Mouse (Mus musculus) embryonic stem cell, embryonic (primary cell): Measurements from ENCODE around the gene Olfr494.

Experiments used
- CTCF ChIA-PET, 4 experiments: fragments of 300-600 bp in 2 of 4; fragments of 350-600 bp in 2 of 4; sonication (Branson Sonifier 250); formaldehyde crosslinking; loops; one replicate each; lab custom pipeline; 2022; ENCODE audit warnings: inconsistent platforms in 2 of 4; lab: Charles Lee
- POLR2A ChIA-PET, 4 experiments: fragments of 300-600 bp in 2 of 4; fragments of 350-600 bp in 2 of 4; sonication (Branson Sonifier 250); formaldehyde crosslinking; loops; one replicate each; lab custom pipeline; 2022; ENCODE audit warnings: antibody characterized with exemption in 4 of 4, inconsistent platforms in 1 of 4; lab: Charles Lee

Gene Olfr494

DNA sequence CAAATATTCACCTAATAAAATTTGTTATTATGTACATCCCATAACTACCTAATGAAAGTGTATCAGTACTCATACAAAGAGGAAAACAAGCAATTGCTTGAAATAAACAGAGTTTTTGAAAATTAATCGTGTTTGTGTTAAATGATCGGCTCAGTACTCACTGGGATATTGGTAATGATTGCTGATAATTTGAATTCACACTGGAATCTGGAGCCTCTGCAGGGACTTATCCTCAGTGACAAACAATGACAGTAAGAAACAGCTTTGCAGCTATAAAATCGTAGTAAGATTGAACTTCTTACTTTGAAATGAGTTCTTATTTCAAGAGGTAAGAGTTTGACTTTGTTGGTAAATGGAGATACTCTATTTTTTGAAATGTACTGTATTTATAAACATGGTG lies at the start of gene Olfr494:
Gene Olfr494 (plus strand): TSS at position 301 of the 400 bp plus-strand sequence.
- ChIA-PET CTCF (no interaction called here), POLR2A (no interaction called here)

DNA sequence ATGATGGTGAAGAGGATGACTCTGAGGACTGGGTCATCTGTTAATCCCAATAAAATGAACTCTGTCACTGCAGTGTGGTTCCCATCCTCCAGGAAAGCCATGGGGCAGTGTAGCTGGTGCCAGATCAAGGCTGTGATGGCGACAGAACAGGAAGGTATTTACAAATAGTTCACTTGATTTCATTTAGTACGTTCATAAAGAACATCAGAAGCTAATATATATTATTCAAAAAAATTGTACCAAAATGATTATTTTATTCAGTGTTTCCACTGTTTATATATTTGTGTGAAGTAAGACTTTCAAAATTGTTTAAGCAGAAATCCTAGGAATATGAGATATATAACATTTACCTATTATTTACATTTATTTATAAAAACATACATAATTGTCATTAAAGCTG lies 41.6 kb upstream of the Olfr494 start, which contains the start of gene Olfr492:
Gene Olfr492 (minus strand): TSS at position 101 of the 400 bp plus-strand sequence.
- ChIA-PET CTCF (interaction anchor here in 1 of 4 experiments (0.6 kb wide), 1 partner anchor 253 kb away, joined by 20 read pairs; no protein-coding TSS in a partner anchor), POLR2A (no interaction called here)

DNA sequence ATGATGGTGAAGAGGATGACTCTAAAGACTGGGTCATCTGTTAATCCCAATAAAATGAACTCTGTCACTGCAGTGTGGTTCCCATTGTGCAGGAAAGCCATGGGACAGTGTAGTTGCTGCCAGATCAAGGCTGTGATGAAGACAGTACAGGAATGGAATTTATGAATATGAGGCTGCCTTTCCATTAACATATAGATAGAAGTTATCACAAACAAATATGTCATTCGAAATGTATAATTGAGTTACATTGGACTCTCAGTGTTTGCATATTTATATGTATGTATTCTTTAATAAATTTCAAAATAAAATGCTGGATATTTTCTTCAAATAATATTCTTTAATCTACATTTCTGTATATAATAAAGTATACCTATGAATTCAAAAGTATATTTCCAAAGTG lies 18.3 kb upstream of the Olfr494 start, which contains the start of gene Olfr493:
Gene Olfr493 (minus strand): TSS at position 101 of the 400 bp plus-strand sequence.
- CTCF ChIA-PET, result no interaction called here
- POLR2A ChIA-PET, result no interaction called here

DNA sequence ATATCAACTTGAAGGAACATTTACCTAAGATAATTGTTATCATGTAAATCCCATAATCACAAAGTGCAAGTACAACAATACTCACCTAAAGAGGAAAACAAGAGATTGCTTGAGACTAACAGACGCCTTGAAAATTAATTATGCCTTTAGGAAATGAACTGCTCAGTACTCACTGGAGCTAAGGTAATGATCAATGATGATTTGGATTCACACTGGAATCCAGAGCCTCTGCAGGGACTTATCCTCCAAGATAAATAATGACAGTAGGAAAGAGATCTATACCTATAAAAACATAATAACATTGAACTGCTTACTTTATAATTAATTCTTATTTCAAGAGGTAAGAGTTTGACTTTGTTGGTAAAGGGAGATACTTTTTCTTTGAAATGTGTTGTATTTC lies 27.7 kb downstream of the Olfr494 start, which contains the start of gene Olfr495:
Gene Olfr495 (plus strand): TSS at position 301 of the 400 bp plus-strand sequence.
- ChIA-PET CTCF (no interaction called here), POLR2A (no interaction called here)
